Mouse (Mus musculus): Measurements from ENCODE around the gene Prdx4.
"Not testable (repeated sequence)": the region's sequence is repeated elsewhere in the genome, so short reads cannot be mapped to it uniquely, and the experiment has no call there.

Gene Prdx4

GRCm38 (mm10) chrX:155340654-155341053, at the start of gene Prdx4:
TSS of gene Prdx4 (minus strand) at chrX:155340754.
- in situ Hi-C loops (cut with MboI), result no loop called here

- in situ Hi-C loops (cut with MboI), result no loop called here
Observed at GRCm38 (mm10) chrX:155376538-155376937, 36.0 kb upstream of the Prdx4 start.

- in situ Hi-C loops (cut with MboI), result no loop called here
Observed at GRCm38 (mm10) chrX:155375458-155375857, 34.9 kb upstream of the Prdx4 start.

GRCm38 (mm10) chrX:155370110-155370509, 29.6 kb upstream of the Prdx4 start:
- in situ Hi-C loops (cut with MboI), result not testable (repeated sequence)

- in situ Hi-C loops (cut with MboI), result no loop called here
Observed at GRCm38 (mm10) chrX:155365095-155365494, 24.5 kb upstream of the Prdx4 start.

GRCm38 (mm10) chrX:155346249-155346648, 5.7 kb upstream of the Prdx4 start:
- in situ Hi-C loops (cut with MboI), result no loop called here

GRCm38 (mm10) chrX:155337905-155338721, 2.4 kb downstream of the Prdx4 start:
- in situ Hi-C loops (cut with MboI), result no loop called here

GRCm38 (mm10) chrX:155337567-155337904, 3.0 kb downstream of the Prdx4 start:
- in situ Hi-C loops (cut with MboI), result no loop called here

- in situ Hi-C loops (cut with MboI), result no loop called here
Observed at GRCm38 (mm10) chrX:155318005-155318404, 22.5 kb downstream of the Prdx4 start.

GRCm38 (mm10) chrX:155306390-155306789, 34.2 kb downstream of the Prdx4 start:
- in situ Hi-C loops (cut with MboI), result no loop called here

GRCm38 (mm10) chrX:155280427-155281044, 60.0 kb downstream of the Prdx4 start:
- in situ Hi-C loops (cut with MboI), result no loop called here

GRCm38 (mm10) chrX:155278483-155278882, 62.1 kb downstream of the Prdx4 start:
- in situ Hi-C loops (cut with MboI), result no loop called here

All from mature B cell (primary cell).